Mouse (Mus musculus): ENCODE data around the gene Ccr7. TPM values are rescaled to one million over a fixed set of nuclear protein-coding genes. Genes with fewer than 3 reads are reported as not detected.

The Ccr7 gene
- polyA plus RNA-seq, 1 experiment from 2014 or later = 0.19 TPM

Other genes with a start within 250 kb of the Ccr7 start
- gene Cdc6, start 247.3 kb downstream of the Ccr7 start, polyA plus RNA-seq (2015; fragmentation: Nextera tagmentation; extraction: Ambion mirVana) = 26.9 and 28.1 TPM in 2 replicates
- 28.8 and 30.1 TPM in 2 replicates for gene Rara, start 227.3 kb downstream of the Ccr7 start, polyA plus RNA-seq (2015; fragmentation: Nextera tagmentation; extraction: Ambion mirVana)
- 0.44 TPM in 1 of 2 replicates, not detected in the other for gene Gjd3, start 172.1 kb downstream of the Ccr7 start, polyA plus RNA-seq (2015; fragmentation: Nextera tagmentation; extraction: Ambion mirVana)
- 186 and 188 TPM in 2 replicates for gene Top2a, start 130.9 kb downstream of the Ccr7 start, polyA plus RNA-seq (2015; fragmentation: Nextera tagmentation; extraction: Ambion mirVana)
- 411 and 440 TPM in 2 replicates for gene Igfbp4, start 113.8 kb downstream of the Ccr7 start, polyA plus RNA-seq (2015; fragmentation: Nextera tagmentation; extraction: Ambion mirVana)
- 1.8 and 2.4 TPM in 2 replicates for gene Tns4, start 65.8 kb downstream of the Ccr7 start, polyA plus RNA-seq (2015; fragmentation: Nextera tagmentation; extraction: Ambion mirVana)
- 177 and 203 TPM in 2 replicates for gene Smarce1, start 75.9 kb upstream of the Ccr7 start, polyA plus RNA-seq (2015; fragmentation: Nextera tagmentation; extraction: Ambion mirVana)
- 0.19 and 0.28 TPM in 2 replicates for gene Krt222, start 89.0 kb upstream of the Ccr7 start, polyA plus RNA-seq (2015; fragmentation: Nextera tagmentation; extraction: Ambion mirVana)
- not detected in 2 replicates for gene Krt24, start 130.2 kb upstream of the Ccr7 start, polyA plus RNA-seq (2015; fragmentation: Nextera tagmentation; extraction: Ambion mirVana)
- gene Krt25, start 167.9 kb upstream of the Ccr7 start, polyA plus RNA-seq (2015; fragmentation: Nextera tagmentation; extraction: Ambion mirVana) = 0.06 and 0.22 TPM in 2 replicates
- not detected in 2 replicates for gene Krt26, start 182.9 kb upstream of the Ccr7 start, polyA plus RNA-seq (2015; fragmentation: Nextera tagmentation; extraction: Ambion mirVana)
- gene Krt27, start 196.0 kb upstream of the Ccr7 start, polyA plus RNA-seq (2015; fragmentation: Nextera tagmentation; extraction: Ambion mirVana) = 0.15 TPM in 1 of 2 replicates, not detected in the other
- 0.14 and 0.21 TPM in 2 replicates for gene Krt28, start 219.8 kb upstream of the Ccr7 start, polyA plus RNA-seq (2015; fragmentation: Nextera tagmentation; extraction: Ambion mirVana)
- gene Krt10, start 234.3 kb upstream of the Ccr7 start, polyA plus RNA-seq (2015; fragmentation: Nextera tagmentation; extraction: Ambion mirVana) = 22.3 and 24.1 TPM in 2 replicates